28 mouse cellular contexts compared by ENCODE assay signal in the genomic region with DNA sequence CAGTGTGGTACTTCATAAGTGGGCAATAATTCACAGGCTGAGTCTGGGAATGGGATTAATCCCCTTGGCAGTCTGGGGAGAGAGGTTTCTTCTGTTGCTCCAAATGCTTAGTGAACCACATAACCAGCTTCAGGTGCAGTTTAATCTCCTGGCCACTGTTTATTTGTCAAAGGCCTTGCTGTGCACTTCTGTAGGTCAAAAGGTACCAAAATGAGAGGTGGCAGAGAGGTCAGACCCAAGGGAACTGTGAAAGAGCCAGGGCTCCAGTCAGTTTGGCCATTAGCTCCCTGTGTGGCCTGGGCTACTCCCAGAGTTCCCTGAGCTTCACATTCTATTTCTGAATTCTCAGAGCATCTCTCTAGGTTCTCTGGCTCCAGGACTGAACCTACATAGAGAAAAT.
DNase-seq lines count a peak whose midpoint lies in the region; ATAC-seq and TF ChIP-seq lines count a peak whose summit lies in the region.
"Had no signal": no experiment of that assay in that cellular context is flagged by ENCODE, and none has a peak within 500 bp of the region (broad histone marks: within the 10 kb centered on the region; RNA-seq: fewer than 3 reads in every experiment).

No protein-coding gene starts in this region.

- DNase-seq in embryo, embryonic 10 days (ENCODE audit: low spot score) = peak; percentile 41
- no peak for DNase-seq in embryo, embryonic 9.5 days (ENCODE audit: extremely low spot score)
- DNase-seq in kidney, adult 2 months = peak; percentile 89
- DNase-seq in kidney, postnatal 0 days (ENCODE audit: low spot score) = no peak
- no peak for DNase-seq in layer of hippocampus, adult 2 months (ENCODE audit: low spot score in 2 of 2)
- DNase-seq in adrenal gland, adult 8-10 months = no peak
- no peak for DNase-seq in cerebellum, adult 11 months
- DNase-seq: adrenal gland, adult 2 months; cerebellum, adult 11-12 months; cerebellum, adult 9-11 months; gastrocnemius, postnatal 36 days; heart, adult 2 months; heart, postnatal 4 days; left cerebral cortex, postnatal 4 days; lung, adult 2 months; lung, postnatal 10 days; right cerebral cortex, postnatal 14 days; thymus, postnatal 14 days had no signal

- no peak for TF ChIP-seq POLR2A in kidney, adult 2 months (IDR thresholded peaks at IDR 0.05; ENCODE audit: low read depth, low read length)

- H3K27me3 ChIP-seq in kidney, adult 2 months (replicated peaks; ENCODE audit: control insufficient read depth, insufficient read depth, low read length) = no peaks in the 10 kb centered on the region
- no peaks in the 10 kb centered on the region for H3K27me3 ChIP-seq in kidney, postnatal 0 days (ENCODE audit: insufficient read depth, low read length)
- H3K27me3 ChIP-seq: CH12.LX; embryonic facial prominence, embryonic 12.5 days; heart, embryonic 12.5 days; hindbrain, embryonic 13.5 days; midbrain, embryonic 13.5 days had no signal

- ATAC-seq in kidney, postnatal 0 days (replicated peaks; ENCODE audit: low FRiP score, low read depth) = peak; percentile 80; the same call in 1 of the 2 replicates
- ATAC-seq: activated CD4-positive, CD25-positive, alpha-beta regulatory T cell, adult 4 months; forebrain, embryonic 14.5 days; intestine, embryonic 16.5 days; midbrain, embryonic 13.5 days had no signal

- TF ChIP-seq CTCF in kidney, adult 2 months (conservative IDR thresholded peaks at IDR 0.05; ENCODE audit: insufficient read depth, insufficient read length, low read depth, low read length) = no peak
- no peak for TF ChIP-seq CTCF in kidney, postnatal 0 days (IDR thresholded peaks at IDR 0.05; ENCODE audit: low read depth)
- no peak for TF ChIP-seq CTCF in layer of hippocampus, adult 2 months (conservative IDR thresholded peaks at IDR 0.05)

- H3K36me3 ChIP-seq in kidney, adult 2 months (ENCODE audit: control insufficient read depth, insufficient read depth, low read length) = no peaks in the 10 kb centered on the region
- no peaks in the 10 kb centered on the region for H3K36me3 ChIP-seq in kidney, postnatal 0 days (ENCODE audit: insufficient read depth, low read length)
- H3K36me3 ChIP-seq: embryonic facial prominence, embryonic 12.5 days; heart, embryonic 12.5 days; hindbrain, embryonic 13.5 days; midbrain, embryonic 13.5 days had no signal

- H3K9me3 ChIP-seq in kidney, postnatal 0 days (replicated peaks; ENCODE audit: low read length) = no peaks in the 10 kb centered on the region
- H3K9me3 ChIP-seq: embryonic facial prominence, embryonic 12.5 days; heart, embryonic 12.5 days; hindbrain, embryonic 13.5 days; midbrain, embryonic 13.5 days had no signal

- no peak overlapping the region for H3K4me3 ChIP-seq in kidney, adult 2 months (ENCODE audit: insufficient read depth, low read depth, low read length)
- H3K4me3 ChIP-seq in kidney, postnatal 0 days (replicated peaks; ENCODE audit: low read depth, low read length) = no peak overlapping the region
- H3K4me3 ChIP-seq in layer of hippocampus, adult 2 months = no peak overlapping the region
- H3K4me3 ChIP-seq: embryonic facial prominence, embryonic 12.5 days; heart, adult 2 months; heart, embryonic 12.5 days; hindbrain, embryonic 13.5 days; midbrain, embryonic 13.5 days had no signal

- no peak overlapping the region for H3K9ac ChIP-seq in kidney, postnatal 0 days (ENCODE audit: low read depth, low read length)
- H3K9ac ChIP-seq: embryonic facial prominence, embryonic 12.5 days; heart, embryonic 12.5 days; hindbrain, embryonic 13.5 days; liver, embryonic 14.5 days; midbrain, embryonic 13.5 days had no signal

- H3K4me1 ChIP-seq in kidney, adult 2 months (ENCODE audit: control insufficient read depth, insufficient read depth, low read length) = no peaks in the 10 kb centered on the region
- H3K4me1 ChIP-seq in kidney, postnatal 0 days (replicated peaks; ENCODE audit: insufficient read depth, low read length) = no peaks in the 10 kb centered on the region
- H3K4me1 ChIP-seq: embryonic facial prominence, embryonic 12.5 days; heart, embryonic 12.5 days; hindbrain, embryonic 13.5 days; midbrain, embryonic 13.5 days had no signal

- H3K27ac ChIP-seq in kidney, adult 2 months (ENCODE audit: insufficient read depth, low read depth, low read length) = no peak overlapping the region
- H3K27ac ChIP-seq in kidney, postnatal 0 days = no peak overlapping the region
- no peak overlapping the region for H3K27ac ChIP-seq in layer of hippocampus, adult 2 months
- H3K27ac ChIP-seq: embryonic facial prominence, embryonic 12.5 days; heart, adult 2 months; hindbrain, embryonic 13.5 days; liver, embryonic 14.5 days; macrophage; midbrain, embryonic 13.5 days had no signal

- H3K4me2 ChIP-seq in kidney, postnatal 0 days (ENCODE audit: low read length) = no peak overlapping the region
- H3K4me2 ChIP-seq: embryonic facial prominence, embryonic 12.5 days; heart, embryonic 12.5 days; hindbrain, embryonic 13.5 days; midbrain, embryonic 13.5 days had no signal

Comparison
In these comparisons a context has a peak if more than half of its experiments do, and no peak if none do; other contexts are left out.
1. DNase-seq: peak in embryo, embryonic 10 days (single experiment) and kidney, adult 2 months (single experiment); none in embryo, embryonic 9.5 days (single experiment), kidney, postnatal 0 days (single experiment), layer of hippocampus, adult 2 months (0 of 2), adrenal gland, adult 8-10 months (single experiment) and cerebellum, adult 11 months (single experiment).